Mouse (Mus musculus) testis, adult 2 months (tissue): ENCODE results near the gene Mast4. TPM values are rescaled to one million over a fixed set of nuclear protein-coding genes. Genes with fewer than 3 reads are reported as not detected.

Experiments used
- H3K27ac ChIP-seq: fragments of 200-500 bp; 2 replicates; pipeline ENCODE4 v1.5.1; 2012; ENCODE audit warnings: low read depth, low read length; ENCODE audit not compliant: control insufficient read depth, insufficient read depth
- H3K27me3 ChIP-seq: fragments of 200-500 bp; 2 replicates; pipeline ENCODE4 v1.6.1; 2012; ENCODE audit warnings: mild to moderate bottlenecking, low read length, moderate library complexity; ENCODE audit not compliant: control insufficient read depth, insufficient read depth
- H3K36me3 ChIP-seq: fragments of 200-500 bp; 2 replicates; pipeline ENCODE4 v1.6.1; 2012; ENCODE audit warnings: mild to moderate bottlenecking, low read length; ENCODE audit not compliant: control insufficient read depth, insufficient read depth
- H3K4me1 ChIP-seq: fragments of 200-500 bp; 2 replicates; pipeline ENCODE4 v1.6.1; 2012; ENCODE audit warnings: low read length; ENCODE audit not compliant: control insufficient read depth, insufficient read depth
- H3K4me3 ChIP-seq: fragments of 200-500 bp; 2 replicates; pipeline ENCODE4 v1.5.1; 2012; ENCODE audit warnings: low read depth, mild to moderate bottlenecking, low read length, moderate library complexity, mixed read lengths; ENCODE audit not compliant: control insufficient read depth
- CTCF ChIP-seq: fragments of 200-500 bp; IDR thresholded peaks from 2 replicates; pipeline ENCODE4 v1.5.1; 2012; ENCODE audit warnings: low read depth, mild to moderate bottlenecking, inconsistent platforms, low read length, moderate library complexity; ENCODE audit not compliant: control insufficient read depth, insufficient read depth, insufficient replicate concordance
- POLR2A ChIP-seq: fragments of 200-500 bp; IDR thresholded peaks from 2 replicates; pipeline ENCODE4 v1.6.1; 2012; ENCODE audit warnings: low read depth, mild to moderate bottlenecking, inconsistent platforms, low read length, moderate library complexity; ENCODE audit not compliant: control insufficient read depth
- polyA plus RNA-seq: library from polyadenylated mRNA; depleted of rRNA; stranded (reverse); fragments of >200 nt; gene quantifications from 2 replicates; pipeline ENCODE4 v1.2.3, GENCODE M21; 2012

Mast4 gene
- polyA plus RNA-seq, 1 experiment: 5.3 TPM

- H3K27ac ChIP-seq: no peak overlapping the region
- no peaks in the 10 kb centered on the region for H3K27me3 ChIP-seq
- no peak overlapping the region for H3K4me3 ChIP-seq
- no peaks in the 10 kb centered on the region for H3K4me1 ChIP-seq
- no peak for TF ChIP-seq CTCF
- no peak for TF ChIP-seq POLR2A
- no peaks in the 10 kb centered on the region for H3K36me3 ChIP-seq
Observed at GRCm38 (mm10) chr13:103239654-103240053, 94.6 kb downstream of the Mast4 start.

- Histone ChIP-seq H3K4me3 (no peak overlapping the region), H3K4me1 (no peaks in the 10 kb centered on the region), H3K27me3 (no peaks in the 10 kb centered on the region), H3K27ac (no peak overlapping the region), H3K36me3 (no peaks in the 10 kb centered on the region)
- TF ChIP-seq POLR2A (no peak), CTCF (no peak)
Observed at GRCm38 (mm10) chr13:103238034-103238705, 96.1 kb downstream of the Mast4 start.

GRCm38 (mm10) chr13:103232171-103232570 lies 102.1 kb downstream of the Mast4 start:
- TF ChIP-seq POLR2A (no peak), CTCF (no peak)
- Histone ChIP-seq H3K4me1 (no peaks in the 10 kb centered on the region), H3K27me3 (no peaks in the 10 kb centered on the region), H3K27ac (no peak overlapping the region), H3K36me3 (no peaks in the 10 kb centered on the region), H3K4me3 (no peak overlapping the region)

GRCm38 (mm10) chr13:103229069-103229468 lies 105.2 kb downstream of the Mast4 start:
- Histone ChIP-seq H3K36me3 (no peaks in the 10 kb centered on the region), H3K4me1 (no peaks in the 10 kb centered on the region), H3K27me3 (no peaks in the 10 kb centered on the region), H3K4me3 (no peak overlapping the region), H3K27ac (no peak overlapping the region)
- TF ChIP-seq POLR2A: no peak
- no peak for TF ChIP-seq CTCF

- TF ChIP-seq POLR2A: no peak
- TF ChIP-seq CTCF: no peak
- H3K36me3 ChIP-seq: no peaks in the 10 kb centered on the region
- H3K4me3 ChIP-seq: no peak overlapping the region
- no peak overlapping the region for H3K27ac ChIP-seq
- no peaks in the 10 kb centered on the region for H3K4me1 ChIP-seq
- no peaks in the 10 kb centered on the region for H3K27me3 ChIP-seq
Observed at GRCm38 (mm10) chr13:103225895-103226815, 108.1 kb downstream of the Mast4 start.

GRCm38 (mm10) chr13:103225217-103225894 lies 108.9 kb downstream of the Mast4 start:
- TF ChIP-seq POLR2A (no peak), CTCF (no peak)
- H3K27ac ChIP-seq: peak overlapping the region; percentile 65

More at GRCm38 (mm10) chr13:103225217-103225894, 108.9 kb downstream of the Mast4 start:
- H3K4me1 ChIP-seq: no peaks in the 10 kb centered on the region
- H3K27me3 ChIP-seq: no peaks in the 10 kb centered on the region
- H3K36me3 ChIP-seq: no peaks in the 10 kb centered on the region
- no peak overlapping the region for H3K4me3 ChIP-seq
